Mouse (Mus musculus) CH12.LX (cell line): Measurements from ENCODE around the gene Gm10715.
"Not testable (repeated sequence)": the region's sequence is repeated elsewhere in the genome, so short reads cannot be mapped to it uniquely, and the experiment has no call there.

Source experiments
- CTCF ChIP-seq, 2 experiments: IDR thresholded peaks in 1 of 2; conservative IDR thresholded peaks in 1 of 2; 2 replicates each; pipeline ENCODE4 v1.5.1; 2011 to 2012; ENCODE audit warnings: low read depth in 2 of 2, low read length in 2 of 2, improper control_type of control experiment in 1 of 2, inconsistent platforms in 1 of 2, mild to moderate bottlenecking in 1 of 2, moderate library complexity in 1 of 2
- ELF1 ChIP-seq: IDR thresholded peaks from 2 replicates; pipeline ENCODE4 v1.6.1; 2014; ENCODE audit warnings: low read depth, mild to moderate bottlenecking, inconsistent platforms, low read length, improper control_type of control experiment
- EP300 ChIP-seq: IDR thresholded peaks from 2 replicates; pipeline ENCODE4 v1.6.1; 2011; ENCODE audit warnings: low read length, improper control_type of control experiment
- HCFC1 ChIP-seq: IDR thresholded peaks from 2 replicates; pipeline ENCODE4 v1.6.1; 2012; ENCODE audit warnings: low read depth, mild to moderate bottlenecking, inconsistent platforms, low read length, improper control_type of control experiment
- JUND ChIP-seq: conservative IDR thresholded peaks from 2 replicates; pipeline ENCODE4 v1.6.1; 2011; ENCODE audit warnings: low read depth, low read length, improper control_type of control experiment
- MAX ChIP-seq: IDR thresholded peaks from 2 replicates; pipeline ENCODE4 v1.6.1; 2011; ENCODE audit warnings: low read length, improper control_type of control experiment
- MAZ ChIP-seq: IDR thresholded peaks from 2 replicates; pipeline ENCODE4 v1.6.1; 2012; ENCODE audit warnings: low read depth, mild to moderate bottlenecking, inconsistent platforms, low read length, improper control_type of control experiment, moderate library complexity
- MXI1 ChIP-seq: IDR thresholded peaks from 2 replicates; pipeline ENCODE4 v1.6.1; 2011; ENCODE audit warnings: mild to moderate bottlenecking, low read depth, low read length, improper control_type of control experiment
- POLR2A ChIP-seq: IDR thresholded peaks from 2 replicates; pipeline ENCODE4 v1.6.1; 2011; ENCODE audit warnings: low read depth, mild to moderate bottlenecking, improper control_type of control experiment, low read length
- POLR2AphosphoS2 ChIP-seq: IDR thresholded peaks from 2 replicates; pipeline ENCODE4 v1.6.1; 2011; ENCODE audit warnings: low read depth, low read length, improper control_type of control experiment
- RAD21 ChIP-seq: IDR thresholded peaks from 2 replicates; pipeline ENCODE4 v1.6.1; 2011; ENCODE audit warnings: low read depth, mild to moderate bottlenecking, low read length, improper control_type of control experiment, moderate library complexity
- TBP ChIP-seq: conservative IDR thresholded peaks from 2 replicates; pipeline ENCODE4 v1.6.1; 2011; ENCODE audit warnings: low read depth, low read length, improper control_type of control experiment
- TCF12 ChIP-seq: IDR thresholded peaks from 2 replicates; pipeline ENCODE4 v1.6.1; 2014; ENCODE audit warnings: low read depth, mild to moderate bottlenecking, inconsistent platforms, low read length, improper control_type of control experiment
- UBTF ChIP-seq: IDR thresholded peaks from 2 replicates; pipeline ENCODE4 v1.6.1; 2012; ENCODE audit warnings: low read depth, mild to moderate bottlenecking, inconsistent platforms, low read length, improper control_type of control experiment, moderate library complexity

GRCm38 (mm10) chr9:3022316-3023008, 14.2 kb upstream of the Gm10715 start:
- TF ChIP-seq TCF12; POLR2A; POLR2AphosphoS2; MAZ; MAX; CTCF (conservative IDR thresholded peaks at IDR 0.05 in 1 of 2, IDR thresholded peaks at IDR 0.05 in 1 of 2; ENCODE audit: low read depth in 2 of 2, low read length in 2 of 2); JUND; EP300; HCFC1; MXI1; TBP; ELF1; RAD21; UBTF: not testable (repeated sequence)
